Mouse (Mus musculus): ENCODE measurements around the gene Gstk1.

Gstk1 gene

DNA sequence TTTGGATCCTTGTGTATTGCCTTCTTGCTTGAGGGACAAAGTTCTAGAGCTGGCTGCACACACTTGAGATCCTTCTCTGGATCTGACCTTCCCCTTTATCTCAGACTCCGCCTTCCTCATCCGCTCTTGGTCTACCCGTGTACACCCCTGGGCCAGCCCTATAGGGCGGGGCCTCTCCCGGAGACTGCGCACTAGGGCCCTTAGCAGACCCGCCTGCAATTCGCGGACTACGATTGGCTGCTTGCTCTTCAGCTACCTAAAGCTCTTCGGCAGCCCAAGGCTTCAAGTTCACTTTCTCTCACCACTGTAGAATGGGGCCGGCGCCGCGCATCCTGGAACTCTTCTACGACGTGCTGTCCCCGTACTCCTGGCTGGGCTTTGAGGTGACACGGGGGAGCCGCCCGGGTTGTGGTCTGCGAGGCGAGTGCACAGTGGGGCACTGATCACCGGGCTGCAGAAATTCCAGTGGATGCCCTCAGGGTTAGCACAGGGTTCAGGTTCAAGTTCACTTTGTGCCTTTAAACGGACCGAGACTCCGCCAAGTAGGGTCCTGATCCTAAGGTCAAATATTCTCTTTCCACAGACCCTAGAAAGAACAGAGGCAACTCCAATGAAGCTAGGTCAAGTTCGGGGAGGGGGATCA, at the start of gene Gstk1:
Gstk1 (plus strand) TSS at position 225 of the 643 bp plus-strand sequence.
- DNase-seq: peak; percentile 65 to 72

DNA sequence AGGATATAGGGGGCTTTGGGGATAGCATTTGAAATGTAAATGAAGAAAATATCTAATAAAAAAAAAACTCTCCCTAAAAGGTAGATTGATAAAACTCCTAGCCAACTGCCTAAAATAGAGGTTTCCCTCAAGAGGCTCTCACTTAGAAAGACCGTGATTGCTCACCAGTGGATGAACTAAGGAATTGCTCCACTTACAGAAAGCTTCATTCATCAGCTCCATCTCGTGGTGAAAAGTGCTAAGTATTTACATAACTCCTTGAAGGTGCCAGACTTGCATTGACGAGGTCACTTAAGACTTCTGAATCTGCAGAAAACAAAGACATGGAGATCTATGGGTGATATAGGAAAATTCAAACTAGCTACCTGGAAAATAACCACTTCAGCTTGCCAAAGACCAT, 48.0 kb upstream of the Gstk1 start:
- DNase-seq: no peak

DNA sequence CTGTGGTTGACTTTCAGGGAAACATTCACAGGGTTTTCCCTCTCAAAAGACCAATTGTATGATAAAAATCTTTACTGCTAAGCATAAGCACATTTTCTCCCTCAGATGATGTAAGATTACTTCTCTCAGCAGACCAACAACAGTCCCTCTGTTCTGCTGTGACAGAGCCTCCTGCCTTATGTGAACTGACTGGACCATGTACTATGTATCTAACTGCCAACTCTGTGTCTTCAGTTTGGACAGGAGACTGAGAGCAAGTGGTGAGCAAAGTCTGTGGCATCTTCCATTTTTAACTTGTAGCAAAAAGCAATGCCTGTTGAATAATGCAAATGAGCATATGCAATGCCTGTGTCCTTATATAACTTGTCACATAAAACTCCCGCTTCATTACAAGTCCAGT, 46.2 kb upstream of the Gstk1 start:
- no peak for DNase-seq

DNA sequence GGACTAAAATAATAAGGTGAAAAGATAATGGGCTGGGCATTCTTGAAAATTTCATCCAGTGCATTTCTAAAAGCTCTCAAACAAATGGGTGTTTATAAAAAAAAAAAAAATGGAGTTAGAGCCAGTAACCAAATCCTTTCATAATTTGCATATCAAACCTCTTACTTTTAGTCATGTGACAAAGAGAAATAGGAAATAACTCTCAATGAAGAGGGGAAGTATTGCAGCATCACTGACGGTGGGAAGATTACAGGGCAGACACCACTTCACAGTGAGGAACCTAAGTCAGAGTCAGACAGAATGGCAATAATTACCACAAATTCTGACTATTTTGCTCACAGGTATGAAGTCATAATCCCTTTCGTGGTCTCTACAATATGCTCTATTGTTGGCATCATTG, 30.7 kb upstream of the Gstk1 start, which contains the start of gene Tas2r144:
Tas2r144 (plus strand) TSS at position 301 of the 400 bp plus-strand sequence.
- no peak for DNase-seq

DNA sequence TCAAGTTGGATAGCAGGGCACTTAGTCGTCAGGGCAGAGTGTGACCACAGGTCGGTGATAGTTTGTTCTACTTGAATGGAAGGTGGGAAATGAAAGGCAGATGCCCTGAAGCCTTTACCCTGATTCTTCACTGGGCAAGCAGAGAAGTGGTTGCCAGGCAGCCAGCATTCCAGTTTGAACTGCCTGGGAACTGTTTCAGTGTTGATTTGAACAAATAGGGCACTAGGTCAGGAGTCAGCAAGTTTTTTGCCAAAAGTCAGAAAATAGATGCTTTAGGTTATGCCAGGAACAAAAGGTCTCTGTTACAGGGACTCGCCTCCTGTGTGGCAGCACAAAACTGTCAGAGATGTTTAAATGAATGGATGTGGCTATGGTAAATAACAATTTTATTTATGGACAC, 23.4 kb upstream of the Gstk1 start:
- DNase-seq: peak; percentile 4 to 6

DNA sequence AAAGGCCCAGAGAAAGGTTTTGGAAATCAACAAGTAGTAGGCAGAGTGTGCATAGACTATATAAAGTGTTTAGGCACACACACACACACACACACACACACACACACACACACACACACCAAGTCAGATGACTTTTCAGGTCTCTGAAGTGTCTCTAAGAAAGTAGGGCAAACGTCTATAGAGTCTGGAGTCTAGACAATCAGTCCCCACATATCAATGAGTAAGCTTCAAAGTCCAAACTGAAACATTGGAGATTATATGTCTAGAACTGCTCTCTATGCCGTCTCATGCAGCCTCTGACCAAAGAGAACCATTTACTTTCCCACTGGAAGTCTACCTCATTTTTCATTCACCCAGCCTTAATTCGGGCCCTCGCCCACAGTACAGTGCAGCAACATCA, 20.7 kb upstream of the Gstk1 start:
- no peak for DNase-seq

DNA sequence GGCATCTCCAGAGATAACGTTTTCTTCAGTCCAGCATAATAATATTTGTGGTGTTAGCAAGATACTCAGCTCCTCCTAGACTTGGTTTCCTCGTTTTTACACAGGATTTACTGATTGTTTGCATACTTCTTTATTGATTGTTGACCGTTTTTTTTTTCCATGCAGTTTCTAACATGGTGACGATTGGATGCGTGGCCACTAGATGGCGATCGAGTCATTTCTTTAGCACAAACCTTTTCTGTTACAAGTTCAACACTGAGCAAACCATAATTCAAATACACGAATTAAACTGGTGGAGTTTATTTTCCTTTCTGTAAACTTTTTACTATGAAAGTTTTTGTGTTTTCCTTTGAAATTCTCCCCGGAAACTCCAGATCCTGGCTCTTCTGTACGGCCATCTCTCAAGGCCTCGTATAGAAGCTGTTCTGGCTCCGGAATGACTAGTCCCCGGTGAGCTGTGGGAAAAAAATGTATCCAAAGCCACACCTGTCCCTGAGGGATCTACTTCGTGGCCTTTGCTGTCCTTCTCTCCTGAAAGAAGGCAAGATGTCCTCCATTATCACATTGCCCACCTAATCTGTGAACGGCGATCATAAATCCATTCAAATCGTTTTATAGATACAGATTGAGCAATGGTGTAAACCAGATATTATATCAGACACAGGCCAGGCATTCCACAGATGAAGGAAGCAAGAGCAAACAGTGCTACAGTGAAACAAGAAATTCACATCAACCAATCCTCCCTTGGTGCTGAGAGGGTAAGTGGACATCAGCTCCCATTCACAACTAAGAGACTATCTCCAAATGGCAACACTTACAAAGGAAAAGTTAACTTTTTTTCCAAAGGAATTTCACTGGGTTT, 18.3 kb upstream of the Gstk1 start:
- peak; percentile 65 to 77 for DNase-seq

DNA sequence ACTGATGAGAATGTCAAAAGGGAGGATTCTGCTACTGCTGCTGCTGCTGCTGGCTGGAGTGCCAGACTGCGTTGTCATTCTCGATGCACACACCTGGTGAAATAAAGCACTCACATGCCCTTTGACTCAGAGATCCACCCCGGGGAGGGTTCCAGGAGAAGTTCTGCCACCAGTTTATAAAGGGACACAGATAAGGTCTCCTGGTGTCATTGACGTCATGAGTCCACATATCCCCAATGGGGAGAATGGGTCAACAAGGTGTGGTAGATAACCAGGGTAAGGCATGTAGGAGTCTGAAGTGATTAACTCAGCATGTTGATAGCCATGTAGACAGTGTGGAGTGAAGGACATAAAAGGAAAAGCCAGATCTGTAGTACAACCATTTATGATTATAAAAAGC, 16.1 kb upstream of the Gstk1 start:
- no peak for DNase-seq

DNA sequence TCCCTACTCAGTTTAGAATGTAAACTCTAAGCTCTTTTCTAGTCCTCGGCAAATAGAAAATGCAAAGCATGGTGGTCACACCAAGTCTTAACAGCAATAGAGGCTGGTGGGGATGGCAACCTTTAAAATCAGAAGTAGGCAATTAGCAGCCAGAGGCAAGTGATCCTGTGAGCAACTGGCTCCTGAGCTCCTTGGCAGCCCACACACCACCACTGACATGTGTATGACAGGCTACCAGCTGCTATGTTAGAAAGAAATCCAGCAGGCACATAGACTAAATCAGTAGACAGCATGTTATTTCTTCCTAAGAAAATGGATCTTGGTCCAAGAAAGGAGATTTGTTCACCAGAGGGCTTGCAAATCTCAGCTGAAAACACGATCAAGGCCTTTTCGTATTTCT, 14.5 kb upstream of the Gstk1 start:
- no peak for DNase-seq

DNA sequence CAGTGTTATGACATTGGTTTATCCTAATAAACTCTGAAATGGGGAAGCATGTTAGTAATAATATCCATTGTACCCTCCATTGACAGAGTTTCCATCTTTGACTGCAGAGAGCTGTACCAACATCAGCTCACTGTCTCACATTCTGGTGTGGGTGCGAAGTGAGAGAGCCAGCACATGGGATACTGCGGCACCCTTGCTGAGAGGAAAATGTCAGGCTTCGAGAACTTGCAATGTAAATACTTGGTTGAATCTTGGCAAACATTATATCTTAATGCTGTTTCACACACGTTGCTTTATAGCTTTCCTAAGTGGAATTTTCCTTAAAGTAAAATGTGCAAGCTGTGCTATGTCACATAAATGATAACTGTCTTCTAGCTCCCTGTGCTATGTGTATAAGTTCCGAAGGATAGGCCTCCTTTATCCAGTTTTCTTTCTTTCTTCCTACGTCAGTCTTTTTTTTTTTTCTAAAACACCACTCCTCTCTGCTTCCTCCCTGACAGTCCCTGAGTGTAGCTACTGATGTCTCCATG, 8.4 kb upstream of the Gstk1 start:
- no peak for DNase-seq

DNA sequence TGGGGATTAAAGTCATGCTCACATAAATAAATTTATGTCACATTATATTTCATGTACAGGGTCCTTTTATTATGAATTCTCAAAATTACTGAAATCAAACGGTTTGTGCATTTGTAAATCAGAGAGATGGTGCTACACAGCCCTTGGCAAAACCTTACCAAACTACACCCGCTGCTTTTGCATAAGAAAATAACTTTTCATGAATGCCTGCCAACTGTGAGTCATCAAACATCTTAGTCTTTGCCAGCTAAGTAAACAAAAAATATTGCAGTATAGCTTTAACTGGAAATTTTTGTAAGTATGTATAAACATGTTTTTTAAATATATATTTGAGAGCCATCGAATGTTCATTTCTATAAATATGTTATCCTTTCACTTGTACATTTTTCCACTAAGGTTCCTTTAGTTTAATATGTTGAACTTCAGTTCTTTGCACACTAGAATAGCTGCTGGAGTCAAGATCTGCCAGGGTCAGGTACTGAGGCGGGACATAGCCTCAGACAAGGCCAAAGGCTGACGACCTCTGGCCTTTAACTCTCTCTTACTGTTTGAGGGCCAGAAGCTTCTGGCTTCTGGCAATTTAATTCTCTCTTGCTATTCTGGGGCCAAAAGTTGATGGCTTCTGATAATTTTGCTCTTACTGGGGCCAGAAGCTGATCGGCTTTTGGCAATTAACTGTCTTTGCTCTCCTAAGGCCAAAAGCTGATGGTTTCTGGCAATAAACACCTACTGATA, 4.3 kb upstream of the Gstk1 start:
- no peak for DNase-seq

DNA sequence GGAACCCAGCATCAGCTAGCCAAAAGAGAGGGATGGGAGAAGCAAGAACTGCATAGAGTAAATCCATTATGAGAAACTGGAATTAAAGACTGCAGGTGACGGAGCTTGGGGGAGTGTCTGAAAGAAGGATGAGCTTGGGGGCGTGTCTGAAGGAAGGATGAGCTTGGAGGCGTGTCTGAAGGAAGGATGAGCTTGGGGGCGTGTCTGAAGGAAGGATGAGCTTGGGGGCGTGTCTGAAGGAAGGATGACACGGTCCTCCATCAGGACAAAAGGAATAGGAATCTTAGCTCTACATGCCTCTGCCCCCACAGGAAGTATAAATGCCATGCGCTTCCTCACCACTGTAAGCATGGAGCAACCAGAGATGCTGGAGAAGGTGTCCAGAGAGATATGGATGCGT, 1.4 kb downstream of the Gstk1 start:
- DNase-seq: no peak

DNA sequence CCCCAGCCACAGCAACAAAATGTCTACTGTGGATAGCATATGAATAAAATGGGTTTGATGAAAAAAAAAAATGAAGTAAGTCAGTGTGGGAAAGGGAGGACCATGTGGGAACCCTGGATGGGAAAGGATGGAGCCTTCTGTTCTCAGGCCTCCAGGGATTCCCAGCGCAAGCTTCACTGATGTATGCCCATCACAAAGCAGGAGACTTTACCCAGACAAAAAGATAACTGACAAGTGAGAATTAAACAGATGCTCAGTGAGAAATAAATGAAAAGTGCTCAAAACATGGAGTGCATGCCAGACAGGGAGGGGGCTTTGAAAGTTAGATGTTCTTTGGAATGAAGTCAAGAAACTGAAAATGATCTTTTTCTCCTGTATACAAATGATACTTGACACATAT, 2.2 kb downstream of the Gstk1 start:
- no peak for DNase-seq

DNA sequence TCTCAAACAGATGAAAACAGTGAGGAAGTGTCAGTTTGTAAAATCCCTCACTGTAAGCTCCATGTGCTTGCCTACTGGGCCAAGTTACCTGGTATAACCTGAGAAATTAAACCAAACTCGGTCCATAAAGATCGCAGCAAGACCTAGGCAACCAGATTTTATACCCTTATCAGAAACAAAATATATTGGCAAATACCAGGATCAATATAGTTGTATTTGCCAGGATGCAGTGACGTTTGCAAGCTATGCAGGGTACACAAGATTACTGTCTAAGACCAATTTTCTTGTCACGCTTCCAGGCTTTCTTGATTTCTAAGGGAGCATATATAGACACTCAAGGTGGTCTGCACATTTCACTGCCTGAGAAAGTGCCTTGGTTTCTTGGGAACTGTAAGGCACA, 6.1 kb downstream of the Gstk1 start:
- no peak for DNase-seq

DNA sequence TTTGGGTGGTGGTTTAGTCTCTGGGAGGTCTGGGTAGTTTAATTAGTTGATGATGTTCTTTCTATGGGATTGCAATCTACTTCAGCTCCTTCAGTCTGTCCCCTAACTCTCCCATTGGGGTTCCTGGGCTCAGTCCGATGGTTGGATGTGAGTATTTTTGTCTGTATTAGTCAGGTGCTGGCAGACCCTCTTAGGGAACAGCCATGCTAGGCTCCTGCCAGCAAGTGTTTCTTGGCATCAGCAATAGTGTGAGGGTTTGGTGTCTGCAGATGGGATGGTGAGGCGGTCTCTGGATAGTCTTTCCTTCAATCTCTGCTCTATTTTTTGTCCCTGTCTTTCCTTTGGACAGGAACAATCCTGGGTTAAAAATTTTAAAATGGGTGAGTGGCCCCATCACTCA, 7.4 kb downstream of the Gstk1 start:
- DNase-seq: no peak

DNA sequence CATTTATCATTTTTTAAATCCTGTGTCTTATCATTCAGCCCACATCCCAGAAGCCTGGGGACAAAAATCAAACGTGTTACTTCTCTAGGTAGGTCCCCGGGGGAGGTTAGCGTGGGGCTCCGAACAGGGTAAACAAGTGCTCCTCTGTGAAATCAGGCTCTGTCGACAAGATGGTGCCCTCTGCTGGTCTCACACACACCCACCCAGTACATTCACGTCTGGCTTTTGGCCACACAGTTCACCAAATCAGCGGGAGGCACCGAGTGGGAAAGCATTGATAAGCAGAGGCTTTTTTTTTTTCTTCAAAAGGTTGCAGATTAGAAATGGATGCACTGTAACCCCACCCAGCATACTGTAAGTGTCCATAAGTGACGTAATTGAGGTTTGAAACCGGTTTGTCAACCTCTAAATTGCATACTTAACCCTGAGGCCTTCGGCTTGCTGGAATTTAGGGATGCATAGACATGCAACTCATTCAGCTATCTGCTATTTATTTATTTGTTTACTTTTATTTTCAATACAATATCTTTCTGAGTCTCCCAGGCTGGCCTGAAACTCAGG, 11.6 kb downstream of the Gstk1 start:
- peak; percentile 29 to 35 for DNase-seq

DNA sequence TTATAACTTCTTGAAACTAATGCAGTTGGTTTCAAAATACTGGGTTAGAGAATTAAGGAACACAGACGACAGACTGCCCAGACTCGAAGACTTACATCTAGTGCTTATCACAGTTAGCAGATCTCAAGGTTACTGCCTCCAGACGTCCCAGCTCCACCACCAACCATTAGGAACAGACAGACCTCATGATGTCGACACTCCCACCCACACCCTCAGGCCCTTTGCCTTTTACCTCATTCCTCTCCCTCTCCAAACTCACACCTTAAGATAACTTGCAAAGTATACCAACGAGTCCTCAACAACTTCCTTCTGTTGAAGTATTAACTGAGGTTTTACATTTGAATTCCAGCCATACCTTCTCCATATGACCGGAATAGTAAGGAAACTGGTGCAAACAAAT, 14.7 kb downstream of the Gstk1 start:
- DNase-seq: no peak

DNA sequence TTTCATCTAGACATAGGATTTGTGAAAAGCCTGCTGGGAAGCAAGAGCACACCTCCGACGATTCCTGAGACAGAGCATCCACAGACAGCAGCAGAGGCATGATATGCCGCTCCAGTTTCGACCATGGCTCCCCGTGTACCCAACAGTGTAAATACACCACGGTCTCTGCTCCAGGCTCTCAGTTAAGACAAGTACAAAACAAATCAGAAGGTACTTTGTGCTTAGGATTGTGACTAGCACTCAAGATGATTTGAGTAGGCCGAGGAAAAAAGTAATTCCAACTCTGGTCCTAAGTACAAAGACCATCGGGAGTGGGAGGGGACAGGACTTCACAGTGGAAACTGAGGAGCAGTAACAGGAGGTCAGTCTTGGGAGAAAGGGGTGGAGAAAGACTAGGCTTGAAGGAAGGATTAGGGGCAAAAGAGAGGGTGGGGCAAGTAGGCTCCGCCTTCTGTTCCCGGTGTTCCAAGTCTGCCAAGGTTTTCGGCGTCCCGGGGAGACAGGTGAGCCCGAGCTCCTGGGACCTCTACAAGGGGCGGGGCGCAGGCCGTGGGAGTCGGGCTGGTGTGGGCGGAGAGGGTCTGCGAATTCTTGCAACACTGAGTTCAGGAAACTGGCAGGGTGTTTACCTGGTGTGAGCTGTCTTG, 15.9 kb downstream of the Gstk1 start, which contains the start of gene Tmem139:
Tmem139 (plus strand) TSS at position 447 of the 647 bp plus-strand sequence.
- DNase-seq: no peak

DNA sequence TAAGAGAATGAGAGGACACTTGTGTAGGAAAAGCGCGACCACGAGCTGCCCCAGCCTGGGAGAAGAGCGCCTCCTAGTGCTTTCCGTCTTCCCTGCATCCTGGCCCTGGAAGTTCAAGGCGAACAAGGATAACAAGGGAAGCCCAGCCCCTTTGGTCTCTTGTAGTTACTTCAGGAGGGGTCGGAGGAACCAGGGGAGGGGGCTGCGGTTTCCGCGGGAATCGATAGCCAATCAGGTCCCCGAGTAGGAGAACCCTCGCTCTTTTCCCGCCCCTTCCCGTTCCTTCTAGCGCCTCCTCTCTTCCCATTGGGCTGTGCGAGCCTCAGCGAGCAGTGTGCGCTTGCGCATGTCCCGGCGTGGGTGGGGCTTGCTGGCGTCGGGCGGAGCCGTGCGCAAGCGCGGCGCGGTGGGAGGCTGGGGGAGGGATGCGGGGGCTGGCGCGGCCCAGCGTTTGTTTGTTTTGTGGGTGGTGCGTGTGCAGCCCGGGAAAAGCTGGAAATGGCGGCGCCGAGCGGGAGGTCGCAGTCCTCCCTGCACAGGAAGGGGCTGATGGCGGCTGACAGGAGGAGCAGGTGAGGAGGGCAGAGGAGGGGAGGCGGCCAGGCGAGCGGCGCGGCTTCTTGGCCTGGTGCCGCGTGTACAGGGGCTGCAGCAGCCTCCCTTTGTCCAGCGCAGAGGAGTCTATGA, 19.0 kb downstream of the Gstk1 start, which contains the start of gene Casp2:
Casp2 (plus strand) TSS at position 360 of the 687 bp plus-strand sequence.
- DNase-seq: peak; percentile 97 to 98

DNA sequence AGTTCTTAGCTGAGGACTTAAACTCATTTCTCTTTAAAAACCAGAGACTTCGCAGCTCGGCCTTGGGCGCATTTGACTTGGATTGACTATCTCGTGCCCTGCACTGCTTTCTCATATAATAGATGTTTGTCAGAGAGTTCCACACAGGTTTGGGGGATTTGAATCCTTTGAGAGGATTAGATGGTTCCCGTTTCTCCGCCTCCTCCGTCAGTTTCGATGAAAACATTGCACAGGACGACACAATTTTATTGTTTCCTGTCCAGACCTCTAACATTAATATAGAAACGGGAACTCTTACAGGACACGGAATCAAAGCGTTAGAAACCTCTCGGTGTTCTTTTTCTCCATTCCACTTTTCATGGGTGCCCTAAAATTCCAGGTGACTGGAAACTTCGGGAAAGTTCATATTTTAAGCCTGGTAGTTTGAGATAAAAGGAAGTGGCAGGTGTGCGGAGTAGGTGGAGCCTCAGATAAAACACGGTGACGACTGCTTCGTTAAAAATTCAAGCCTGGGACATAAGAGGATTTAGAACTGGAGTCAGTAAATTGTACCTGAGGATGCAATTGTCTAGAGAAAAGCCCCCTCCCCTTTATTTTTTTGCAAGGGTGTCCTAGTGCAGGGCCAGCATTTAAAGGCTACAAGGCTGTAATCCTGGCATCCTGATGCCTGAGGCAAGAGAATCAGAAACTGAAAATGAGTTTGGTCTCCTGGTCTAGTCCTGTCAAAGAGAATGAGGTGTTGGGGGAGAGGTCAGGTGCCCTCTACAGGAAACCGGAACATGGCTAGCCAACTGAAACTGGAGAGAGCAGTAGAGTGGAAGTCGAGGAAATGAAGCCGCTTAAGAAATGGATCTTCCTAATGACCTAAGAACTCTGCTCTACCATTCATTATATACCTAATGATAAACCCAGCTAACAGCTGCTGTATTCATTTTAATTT, 19.9 kb downstream of the Gstk1 start:
- DNase-seq: no peak
